Mouse (Mus musculus) embryonic stem cell, embryonic (primary cell): Measurements from ENCODE around the gene A530032D15Rik.
"Not testable (repeated sequence)": the region's sequence is repeated elsewhere in the genome, so short reads cannot be mapped to it uniquely, and the experiment has no call there.

Experiments used
- CTCF ChIA-PET, 4 experiments: fragments of 300-600 bp in 2 of 4; fragments of 350-600 bp in 2 of 4; sonication (Branson Sonifier 250); formaldehyde crosslinking; loops; one replicate each; lab custom pipeline; 2022; ENCODE audit warnings: inconsistent platforms in 2 of 4; lab: Charles Lee
- POLR2A ChIA-PET, 4 experiments: fragments of 300-600 bp in 2 of 4; fragments of 350-600 bp in 2 of 4; sonication (Branson Sonifier 250); formaldehyde crosslinking; loops; one replicate each; lab custom pipeline; 2022; ENCODE audit warnings: antibody characterized with exemption in 4 of 4, inconsistent platforms in 1 of 4; lab: Charles Lee

Gene A530032D15Rik

GRCm38 (mm10) chr1:85073099-85073498, 36.6 kb downstream of the A530032D15Rik start:
- CTCF ChIA-PET, POLR2A ChIA-PET: not testable (repeated sequence)

- CTCF ChIA-PET, POLR2A ChIA-PET: not testable (repeated sequence)
Observed at GRCm38 (mm10) chr1:85071690-85072089, 38.0 kb downstream of the A530032D15Rik start.

DNA sequence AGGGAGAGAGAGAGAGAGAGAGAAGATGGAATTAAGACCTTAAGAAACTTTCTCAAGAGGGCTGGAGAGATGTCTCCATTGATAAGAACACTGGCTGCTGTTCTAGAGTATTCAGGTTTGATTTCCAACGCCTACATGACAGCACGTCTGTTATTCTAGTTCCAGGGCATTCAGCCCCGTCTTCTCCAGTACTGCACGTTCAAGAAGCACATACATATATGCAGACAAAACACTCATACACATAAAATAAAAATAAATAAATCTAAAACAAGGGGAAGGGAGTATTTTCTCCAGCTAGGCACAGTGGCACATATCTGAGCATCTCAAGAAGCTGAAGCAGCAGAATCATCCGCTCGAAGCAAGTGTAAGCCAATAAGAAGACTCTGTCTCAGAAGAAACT, 73.9 kb downstream of the A530032D15Rik start:
- CTCF ChIA-PET, POLR2A ChIA-PET: not testable (repeated sequence)

DNA sequence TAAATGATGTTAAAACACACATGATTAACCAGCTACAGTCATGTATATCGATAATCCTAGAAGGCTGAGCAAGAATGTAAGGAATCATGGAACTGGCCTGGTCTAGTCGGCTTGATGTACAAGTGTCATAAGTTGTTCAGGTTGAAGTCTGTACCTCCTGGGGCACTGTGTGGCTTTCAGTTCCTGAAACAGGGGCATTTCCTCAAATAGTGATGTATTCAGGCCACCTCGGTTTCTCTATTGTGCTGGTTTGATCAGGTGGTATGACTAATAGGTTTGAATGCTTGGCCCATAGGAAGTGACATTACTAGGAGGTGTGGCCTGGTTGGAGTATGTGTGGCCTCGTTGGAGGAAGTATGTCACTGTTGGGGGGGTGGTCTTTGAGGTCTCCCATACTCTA, 75.3 kb downstream of the A530032D15Rik start:
- CTCF ChIA-PET, POLR2A ChIA-PET: not testable (repeated sequence)

DNA sequence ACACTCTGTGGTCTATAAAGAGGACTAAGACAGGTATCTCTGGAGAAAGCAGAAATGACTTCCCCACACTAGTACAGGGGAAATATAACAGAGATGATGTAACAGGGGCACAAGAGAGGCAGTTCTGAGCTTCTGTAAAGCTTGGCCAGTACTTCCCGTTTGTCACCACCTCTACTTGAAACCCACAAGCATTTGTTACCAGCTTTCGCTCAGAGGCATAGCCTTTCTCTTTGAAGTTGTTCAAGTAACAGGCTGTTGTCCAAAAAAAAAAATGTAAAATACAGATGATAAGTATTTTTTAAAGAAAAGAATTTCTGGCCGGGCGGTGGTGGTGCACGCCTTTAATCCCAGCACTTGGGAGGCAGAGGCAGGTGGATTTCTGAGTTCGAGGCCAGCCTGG, 76.0 kb downstream of the A530032D15Rik start:
- CTCF ChIA-PET, POLR2A ChIA-PET: not testable (repeated sequence)
